Mouse (Mus musculus): ENCODE results near the gene Accs.

Accs gene

GRCm38 (mm10) chr2:93849505-93850089 is at the start of gene Accs:
Accs (minus strand) TSS chr2:93849943.
- peak; percentile 99 for DNase-seq (ENCODE audit: low read depth, low spot score)

GRCm38 (mm10) chr2:93891611-93892280 is 42.0 kb upstream of the Accs start:
- no peak for DNase-seq (ENCODE audit: low read depth, low spot score)

DNA sequence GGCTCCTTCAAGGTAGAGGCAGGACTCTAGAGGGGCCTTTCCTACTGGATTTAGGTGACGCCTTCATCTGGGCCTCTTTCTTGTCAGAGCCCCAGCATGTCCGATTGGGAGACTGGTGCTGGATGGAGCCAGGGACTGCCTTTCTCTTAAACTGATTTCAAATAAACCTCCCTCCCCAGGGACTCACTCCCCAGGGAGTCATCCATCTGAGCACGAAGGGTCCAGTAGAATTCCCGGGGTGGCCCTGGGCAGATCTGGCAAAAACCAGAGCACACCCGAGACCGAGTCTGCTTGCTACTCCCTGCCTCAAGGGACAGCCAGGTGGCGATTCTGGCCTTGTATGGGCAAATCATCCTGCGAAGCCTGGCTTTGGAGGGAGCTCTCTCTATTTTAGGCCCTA is 40.4 kb upstream of the Accs start:
- DNase-seq (ENCODE audit: low read depth, low spot score): no peak

GRCm38 (mm10) chr2:93889071-93889470 is 39.3 kb upstream of the Accs start:
- no peak for DNase-seq (ENCODE audit: low read depth, low spot score)

DNA sequence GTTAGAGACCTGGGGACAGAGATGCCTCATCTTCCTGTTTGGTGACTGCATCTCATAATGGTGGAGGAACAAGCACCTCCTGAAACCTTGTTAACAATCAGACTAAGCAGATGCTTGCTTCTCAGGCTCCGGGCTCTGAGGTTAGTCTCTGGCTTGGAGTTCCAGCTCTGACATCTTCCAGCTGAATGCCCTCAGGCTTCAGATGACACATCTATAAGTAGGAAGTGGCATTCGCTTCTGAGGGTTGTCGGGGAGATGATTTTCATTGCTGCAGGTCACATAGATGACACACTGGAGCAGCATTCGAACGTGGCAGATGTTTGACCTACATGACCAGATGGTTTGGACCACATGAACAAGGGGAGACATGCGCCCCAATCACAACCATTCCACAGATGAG is 38.6 kb upstream of the Accs start:
- DNase-seq (ENCODE audit: low read depth, low spot score): peak; percentile 84

- DNase-seq (ENCODE audit: low read depth, low spot score): no peak
Measured at GRCm38 (mm10) chr2:93887273-93887672, 37.5 kb upstream of the Accs start.

DNA sequence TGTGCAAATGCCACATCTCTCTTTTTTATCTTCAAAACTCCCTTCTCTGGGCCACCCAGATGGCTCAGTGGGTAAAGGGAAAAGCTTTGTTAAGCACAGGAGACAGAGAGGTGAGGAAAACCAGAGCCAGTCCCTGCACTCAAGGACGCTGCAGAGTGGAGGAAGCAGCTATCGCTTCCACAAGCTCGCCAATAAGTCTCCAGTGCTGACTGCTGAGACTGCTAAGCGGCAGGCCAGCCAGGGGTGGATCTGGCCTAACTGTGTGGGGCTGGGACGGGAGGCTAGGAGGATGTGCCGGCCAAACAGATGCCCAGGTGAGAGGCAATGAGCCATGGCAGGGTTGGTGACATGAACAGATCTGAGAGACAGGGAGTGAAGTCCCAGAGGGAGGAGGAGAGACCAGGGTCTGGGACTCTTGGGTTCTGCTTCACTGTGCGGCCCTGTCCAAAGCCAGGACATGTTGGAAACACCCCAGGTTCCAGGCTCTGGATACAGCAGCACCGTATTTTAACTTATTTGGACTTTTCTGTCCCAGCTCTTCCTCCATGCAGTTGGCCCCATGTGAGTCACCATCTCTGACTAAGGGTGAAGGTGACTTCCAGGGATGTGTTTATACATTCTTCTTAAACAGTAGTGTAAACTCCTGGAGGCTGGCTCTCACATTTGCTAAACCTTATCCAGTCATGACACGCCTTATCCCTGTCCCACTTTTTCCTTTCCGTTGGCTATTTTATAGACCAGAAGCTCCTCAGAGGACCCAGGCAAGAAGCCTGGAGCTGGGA is 36.5 kb upstream of the Accs start:
- peak; percentile 62 for DNase-seq (ENCODE audit: low read depth, low spot score)

GRCm38 (mm10) chr2:93883066-93883465 is 33.3 kb upstream of the Accs start:
- no peak for DNase-seq (ENCODE audit: low read depth, low spot score)

- peak; percentile 88 for DNase-seq (ENCODE audit: low read depth, low spot score)
Measured at GRCm38 (mm10) chr2:93881640-93882367, 32.1 kb upstream of the Accs start.

GRCm38 (mm10) chr2:93880981-93881380 is 31.2 kb upstream of the Accs start:
- DNase-seq (ENCODE audit: low read depth, low spot score): peak; percentile 91

DNA sequence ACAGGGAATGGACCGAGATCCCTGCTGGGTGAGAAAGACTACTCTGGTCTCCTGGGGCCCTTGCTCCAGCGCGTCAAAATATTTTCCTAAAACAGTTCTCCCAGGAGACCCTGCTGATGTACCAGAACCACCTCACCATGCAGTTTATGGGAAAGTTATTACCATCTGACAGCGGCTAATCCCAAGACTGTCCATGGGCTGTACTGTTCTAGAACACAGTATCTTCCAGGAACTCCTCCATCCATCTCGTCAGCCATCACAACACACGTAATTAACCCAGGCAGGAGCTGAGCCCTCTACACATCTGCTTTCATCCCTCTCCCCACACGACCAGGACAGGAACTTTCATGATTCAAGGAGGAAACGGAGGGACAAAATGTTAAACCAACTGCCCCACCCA is 30.7 kb upstream of the Accs start:
- DNase-seq (ENCODE audit: low read depth, low spot score): no peak

DNA sequence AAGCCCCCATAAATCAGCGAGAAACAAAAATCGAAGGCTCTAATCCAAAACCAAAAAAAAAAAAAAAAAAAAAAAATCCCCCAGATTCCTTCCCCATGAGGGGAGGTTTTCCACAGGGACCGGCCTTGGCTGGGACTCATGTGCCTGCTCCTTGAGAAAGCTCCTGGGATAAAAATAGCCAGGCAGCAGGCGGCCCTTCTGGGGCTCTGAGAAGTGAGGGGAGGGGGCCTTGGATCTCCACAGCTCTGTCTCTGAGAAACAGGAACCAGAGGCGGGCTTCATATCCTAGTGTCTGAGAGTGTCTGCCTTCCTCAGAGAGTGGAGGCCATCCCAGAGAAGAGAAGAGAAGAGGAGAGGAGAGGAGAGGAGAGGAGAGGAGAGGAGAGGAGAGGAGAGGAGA is 27.3 kb upstream of the Accs start:
- DNase-seq (ENCODE audit: low read depth, low spot score): no peak

- no peak for DNase-seq (ENCODE audit: low read depth, low spot score)
Measured at GRCm38 (mm10) chr2:93874606-93875005, 24.9 kb upstream of the Accs start.

DNA sequence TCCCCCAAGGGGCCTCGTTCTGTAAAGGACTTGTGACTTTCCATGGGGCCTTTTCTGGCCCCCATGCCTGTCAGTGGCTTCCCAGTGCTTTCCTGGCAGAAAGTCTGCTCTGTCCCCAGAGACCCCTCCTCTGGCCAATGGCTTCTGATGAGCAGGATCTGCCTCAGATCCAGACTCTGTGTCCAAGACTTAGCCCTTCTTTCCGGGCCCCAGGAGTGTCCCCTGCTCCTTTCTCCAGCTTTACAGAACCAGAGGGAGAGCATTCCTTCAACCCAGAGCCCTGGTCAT is 24.4 kb upstream of the Accs start:
- DNase-seq (ENCODE audit: low read depth, low spot score): no peak

GRCm38 (mm10) chr2:93873449-93874226 is 23.9 kb upstream of the Accs start:
- DNase-seq (ENCODE audit: low read depth, low spot score): no peak

DNA sequence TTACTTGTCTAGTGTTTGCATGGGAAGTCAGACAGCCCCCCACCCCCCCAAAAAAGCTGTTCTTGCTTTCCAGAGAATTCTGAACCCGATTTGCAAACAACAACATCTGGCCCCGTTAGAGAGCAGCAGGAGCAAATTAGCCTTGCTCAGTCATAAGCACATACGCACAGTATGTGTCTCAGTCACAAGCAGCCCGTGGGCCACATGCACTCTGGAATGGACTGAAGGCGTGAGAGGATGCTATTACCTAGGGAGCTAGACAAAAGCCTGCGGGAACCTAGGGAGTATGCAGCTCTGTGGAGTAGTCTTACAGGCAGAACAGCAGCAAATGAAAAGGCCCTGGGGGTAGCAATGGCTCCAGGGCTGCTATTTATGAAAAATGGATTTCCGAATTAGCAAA is 22.5 kb upstream of the Accs start:
- no peak for DNase-seq (ENCODE audit: low read depth, low spot score)

DNA sequence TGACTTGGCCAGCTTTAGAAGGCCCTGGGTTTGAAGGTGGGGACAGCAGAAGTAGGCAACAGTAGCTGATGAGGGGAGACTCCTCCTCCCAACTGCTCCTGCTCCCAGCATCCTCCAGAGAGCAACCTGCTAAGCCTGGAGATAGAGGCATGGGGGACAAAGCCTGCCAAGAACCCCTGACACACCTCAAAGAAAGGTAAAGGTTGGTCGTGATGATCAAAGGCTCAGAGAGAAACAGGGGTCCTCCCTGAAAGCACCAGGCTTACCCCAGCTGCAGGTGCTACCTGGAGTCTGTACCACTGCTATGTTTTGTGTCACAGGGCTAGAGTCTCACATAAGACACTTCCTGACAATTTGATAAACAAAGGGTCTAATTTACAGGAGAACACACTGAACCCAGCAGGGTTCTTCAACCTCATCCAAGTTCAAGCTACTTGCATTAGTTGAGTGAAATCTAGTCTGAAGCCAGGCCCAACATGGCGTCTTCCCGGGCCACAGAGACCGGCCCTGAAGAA is 21.7 kb upstream of the Accs start:
- no peak for DNase-seq (ENCODE audit: low read depth, low spot score)

- peak; percentile 94 for DNase-seq (ENCODE audit: low read depth, low spot score)
Measured at GRCm38 (mm10) chr2:93870842-93871241, 21.1 kb upstream of the Accs start.

GRCm38 (mm10) chr2:93869107-93869600 is 19.4 kb upstream of the Accs start, which contains the start of gene Accsl:
Accsl (minus strand) TSS chr2:93869157.
- peak; percentile 66 for DNase-seq (ENCODE audit: low read depth, low spot score)

DNA sequence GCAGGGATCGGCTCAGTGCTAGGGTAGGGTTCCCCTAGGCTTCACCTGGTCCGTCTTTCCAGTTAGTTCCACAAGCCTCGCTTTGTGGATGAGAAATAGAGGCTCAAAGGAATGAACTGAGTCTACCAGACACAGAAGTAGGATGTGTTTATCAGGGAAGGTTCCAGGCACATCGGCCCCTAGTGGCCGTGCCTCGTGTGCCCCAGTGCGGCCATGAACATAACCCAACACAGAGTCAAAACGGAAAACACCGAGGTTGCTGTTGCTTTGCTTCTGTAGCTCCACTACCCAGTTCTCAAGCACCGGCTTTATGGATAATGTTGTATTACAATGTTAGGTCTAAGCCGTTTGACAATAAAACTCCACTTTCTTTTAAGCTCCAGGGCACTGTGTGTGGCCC is 18.8 kb upstream of the Accs start:
- DNase-seq (ENCODE audit: low read depth, low spot score): no peak

GRCm38 (mm10) chr2:93863229-93863628 is 13.5 kb upstream of the Accs start:
- no peak for DNase-seq (ENCODE audit: low read depth, low spot score)
